Mouse (Mus musculus): Measurements from ENCODE around the gene Rundc1. TPM values are rescaled to one million over a fixed set of nuclear protein-coding genes. Genes with fewer than 3 reads are reported as not detected.
A peak's percentile ranks its signal among the peaks of the same experiment; 100 is the strongest.
"Not testable (repeated sequence)": the region's sequence is repeated elsewhere in the genome, so short reads cannot be mapped to it uniquely, and the experiment has no call there.

Gene Rundc1
- polyA plus RNA-seq, 1 experiment from 2014 or later = 31.7 TPM

GRCm38 (mm10) chr11:101447786-101448185 lies 22.9 kb downstream of the Rundc1 start:
- Histone ChIP-seq H3K9ac (replicated peaks) (no peak overlapping the region), H3K4me2 (replicated peaks) (no peak overlapping the region), H3K27ac (replicated peaks) (no peak overlapping the region), H3K36me3 (peaks cover 25% of the 10 kb centered on the region), H3K4me3 (no peak overlapping the region), H3K27me3 (no peaks in the 10 kb centered on the region), H3K4me1 (peaks cover 22% of the 10 kb centered on the region), H3K9me3 (no peaks in the 10 kb centered on the region)
- no peak for ATAC-seq (replicated peaks)
- 89% methylated on average over 5 of the region's 5 CpGs for WGBS

GRCm38 (mm10) chr11:101448274-101448746 lies 23.4 kb downstream of the Rundc1 start, which contains the start of gene Ifi35:
Gene Ifi35, plus strand, starts transcription at chr11:101448407.
- H3K9ac ChIP-seq (replicated peaks) = no peak within 1 kb of the TSS
- WGBS = 44% methylated on average over 10 of the region's 10 CpGs
- no peaks in the 10 kb centered on the region for H3K9me3 ChIP-seq
- no peaks in the 10 kb centered on the region for H3K27me3 ChIP-seq
- no peak within 1 kb of the TSS for H3K27ac ChIP-seq (replicated peaks)
- ATAC-seq (replicated peaks) = no peak
- H3K4me1 ChIP-seq = peaks cover 17% of the 10 kb centered on the region
- peaks cover 25% of the 10 kb centered on the region for H3K36me3 ChIP-seq
- no peak within 1 kb of the TSS for H3K4me2 ChIP-seq (replicated peaks)
- no peak within 1 kb of the TSS for H3K4me3 ChIP-seq

DNA sequence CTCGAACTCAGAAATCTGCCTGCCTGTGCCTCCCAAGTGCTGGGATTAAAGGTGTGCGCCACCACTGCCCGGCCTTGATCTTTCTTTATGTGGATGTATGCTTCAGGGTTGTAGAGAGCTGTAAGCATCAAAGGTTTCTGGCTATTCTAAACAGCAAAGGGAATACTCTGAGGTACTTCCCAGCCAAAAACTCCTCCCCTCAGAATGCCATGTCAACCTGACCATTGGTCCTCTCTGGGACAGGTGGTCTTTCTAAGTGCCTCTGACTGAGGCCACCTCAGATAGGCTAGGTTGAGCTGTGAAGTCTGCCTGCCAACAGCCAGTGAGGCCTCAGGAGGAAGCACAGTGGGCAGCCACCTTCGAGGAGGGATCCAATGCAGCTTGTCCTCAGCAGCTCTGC lies 24.0 kb downstream of the Rundc1 start:
- H3K9ac ChIP-seq (replicated peaks) = no peak overlapping the region
- peaks cover 11% of the 10 kb centered on the region for H3K4me1 ChIP-seq
- WGBS = 85% methylated on average over 4 of the region's 4 CpGs
- ATAC-seq (replicated peaks) = no peak
- H3K4me2 ChIP-seq (replicated peaks) = no peak overlapping the region
- peaks cover 20% of the 10 kb centered on the region for H3K36me3 ChIP-seq
- H3K27ac ChIP-seq (replicated peaks) = no peak overlapping the region
- no peaks in the 10 kb centered on the region for H3K9me3 ChIP-seq
- no peaks in the 10 kb centered on the region for H3K27me3 ChIP-seq
- H3K4me3 ChIP-seq = no peak overlapping the region

DNA sequence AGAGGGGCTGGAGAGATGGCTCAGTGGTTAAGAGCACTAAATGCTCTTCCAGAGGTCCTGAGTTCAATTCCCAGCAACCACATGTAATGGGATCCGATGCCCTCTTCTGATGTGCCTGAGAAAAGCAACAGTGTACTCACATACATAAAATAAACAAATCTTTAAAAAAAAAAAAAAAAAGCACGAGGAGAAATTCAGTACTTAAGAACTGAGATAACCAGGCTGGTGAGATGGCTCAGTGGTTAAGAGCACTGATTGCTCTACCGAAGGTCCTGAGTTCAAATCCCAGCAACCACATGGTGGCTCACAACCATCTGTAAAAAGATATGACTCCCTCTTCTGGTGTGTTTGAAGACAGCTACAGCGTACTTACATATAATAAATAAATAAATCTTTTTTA lies 24.7 kb downstream of the Rundc1 start:
- not testable (repeated sequence) for H3K27me3 ChIP-seq; ATAC-seq (replicated peaks)
- WGBS = 86% methylated on average over 4 of the region's 4 CpGs

DNA sequence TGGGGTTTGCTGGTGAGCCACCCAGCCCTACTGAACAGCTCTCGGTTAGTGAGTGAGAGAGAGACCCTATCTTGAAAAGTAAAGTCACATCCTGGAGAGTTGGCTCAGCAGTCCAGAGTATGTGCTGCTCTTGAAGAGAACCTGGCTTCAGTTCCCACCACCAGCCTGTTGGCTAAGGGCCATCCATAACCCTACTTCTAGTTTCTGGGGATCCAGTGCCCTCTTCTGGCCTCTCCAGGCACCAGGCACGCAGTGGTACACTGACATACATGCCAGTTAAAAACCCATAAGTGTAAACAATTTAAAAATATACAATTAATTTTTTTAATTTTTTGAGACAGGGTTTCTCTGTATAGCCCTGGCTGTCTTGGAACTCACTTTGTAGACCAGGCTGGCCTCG lies 25.5 kb downstream of the Rundc1 start:
- Histone ChIP-seq H3K9me3 (no peaks in the 10 kb centered on the region), H3K9ac (replicated peaks) (no peak overlapping the region), H3K4me3 (no peak overlapping the region), H3K4me1 (peaks cover 6% of the 10 kb centered on the region; the same call in 1 of the 2 replicates), H3K27ac (replicated peaks) (no peak overlapping the region), H3K4me2 (replicated peaks) (no peak overlapping the region), H3K36me3 (peaks cover 6% of the 10 kb centered on the region), H3K27me3 (no peaks in the 10 kb centered on the region)
- no peak for ATAC-seq (replicated peaks)
- 91% methylated on average over 3 of the region's 3 CpGs for WGBS

More for the DNA sequence above, 24.7 kb downstream of the Rundc1 start:
- not testable (repeated sequence) for H3K27ac ChIP-seq (replicated peaks); H3K9me3 ChIP-seq; H3K4me1 ChIP-seq; H3K4me2 ChIP-seq (replicated peaks); H3K9ac ChIP-seq (replicated peaks); H3K4me3 ChIP-seq
- peaks cover 13% of the 10 kb centered on the region for H3K36me3 ChIP-seq

GRCm38 (mm10) chr11:101451536-101451935 lies 26.7 kb downstream of the Rundc1 start:
- Histone ChIP-seq H3K27ac (replicated peaks) (no peak overlapping the region), H3K4me2 (replicated peaks) (no peak overlapping the region), H3K36me3 (0 out of 2 replicates have a peak, but pooled peaks cover under 1% of the 10 kb centered on the region), H3K9me3 (no peaks in the 10 kb centered on the region), H3K4me1 (peaks cover 6% of the 10 kb centered on the region; the same call in 1 of the 2 replicates), H3K9ac (replicated peaks) (no peak overlapping the region), H3K27me3 (no peaks in the 10 kb centered on the region), H3K4me3 (no peak overlapping the region)
- no peak for ATAC-seq (replicated peaks)
- 92% methylated on average over 10 of the region's 10 CpGs for WGBS

- Histone ChIP-seq H3K4me3 (no peak overlapping the region), H3K4me2 (replicated peaks) (no peak overlapping the region), H3K4me1 (peaks cover 6% of the 10 kb centered on the region; the same call in 1 of the 2 replicates), H3K27ac (replicated peaks) (no peak overlapping the region), H3K27me3 (no peaks in the 10 kb centered on the region), H3K36me3 (0 out of 2 replicates have a peak, but pooled peaks cover 4% of the 10 kb centered on the region), H3K9ac (replicated peaks) (no peak overlapping the region), H3K9me3 (no peaks in the 10 kb centered on the region)
- 71% methylated on average over 10 of the region's 10 CpGs for WGBS
- ATAC-seq (replicated peaks) = no peak
Measured at GRCm38 (mm10) chr11:101452093-101452774, 27.3 kb downstream of the Rundc1 start.

DNA sequence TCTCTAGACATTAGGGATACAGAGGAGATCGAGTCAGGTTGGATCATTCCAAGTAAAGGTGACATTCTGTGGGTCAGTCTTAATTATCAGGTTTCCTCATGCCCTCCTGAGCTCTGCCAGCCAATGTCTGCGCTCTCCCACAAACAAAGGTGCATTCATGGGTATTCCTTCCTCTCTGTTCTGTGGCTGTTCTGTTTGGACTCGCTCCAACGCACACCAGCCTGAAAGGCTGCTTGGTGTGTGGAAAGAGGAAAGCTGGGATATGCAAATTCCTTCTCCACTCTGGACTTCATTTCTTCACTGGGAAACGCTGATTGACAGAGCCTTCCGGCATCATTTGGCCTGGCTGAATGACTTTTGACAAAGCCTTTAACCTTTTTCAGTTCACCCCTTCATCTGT lies 29.8 kb downstream of the Rundc1 start:
- no peak for ATAC-seq (replicated peaks)
- Histone ChIP-seq H3K4me3 (no peak overlapping the region), H3K27me3 (no peaks in the 10 kb centered on the region), H3K9ac (replicated peaks) (no peak overlapping the region), H3K27ac (replicated peaks) (no peak overlapping the region), H3K4me1 (peaks cover 6% of the 10 kb centered on the region; the same call in 1 of the 2 replicates), H3K4me2 (replicated peaks) (no peak overlapping the region), H3K36me3 (peaks cover 24% of the 10 kb centered on the region), H3K9me3 (no peaks in the 10 kb centered on the region)
- 9% methylated on average over 6 of the region's 6 CpGs for WGBS

DNA sequence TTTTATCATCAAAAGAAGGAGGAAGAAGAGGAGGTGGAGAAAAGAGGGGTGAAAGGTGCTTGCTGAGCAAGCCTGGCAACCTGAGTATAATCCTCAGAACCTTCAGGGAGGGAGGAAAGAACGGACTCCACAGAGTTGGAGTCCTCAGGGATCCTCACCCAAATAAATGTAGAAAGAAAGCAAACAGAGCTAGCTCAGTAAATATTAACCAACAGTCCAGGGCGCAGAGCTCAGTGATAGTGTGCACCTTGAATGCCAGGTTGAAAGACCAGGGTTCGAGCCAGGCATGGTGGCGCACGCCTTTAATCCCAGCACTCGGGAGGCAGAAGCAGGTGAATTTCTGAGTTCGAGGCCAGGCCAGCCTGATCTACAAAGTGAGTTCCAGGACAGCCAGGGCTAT lies 30.7 kb downstream of the Rundc1 start:
- Histone ChIP-seq H3K4me2 (replicated peaks) (no peak overlapping the region), H3K27ac (replicated peaks) (no peak overlapping the region), H3K9me3 (no peaks in the 10 kb centered on the region), H3K4me3 (no peak overlapping the region), H3K9ac (replicated peaks) (0 out of 2 replicates have a peak overlapping the region, but pooled peaks have one; percentile 6), H3K27me3 (no peaks in the 10 kb centered on the region), H3K36me3 (peaks cover 33% of the 10 kb centered on the region), H3K4me1 (peaks cover 6% of the 10 kb centered on the region; the same call in 1 of the 2 replicates)
- 93% methylated on average over 7 of the region's 7 CpGs for WGBS
- ATAC-seq (replicated peaks) = no peak

GRCm38 (mm10) chr11:101457631-101458030 lies 32.7 kb downstream of the Rundc1 start:
- Histone ChIP-seq H3K9ac (replicated peaks) (no peak overlapping the region), H3K4me3 (no peak overlapping the region), H3K9me3 (no peaks in the 10 kb centered on the region), H3K27me3 (no peaks in the 10 kb centered on the region), H3K36me3 (peaks cover 51% of the 10 kb centered on the region), H3K27ac (replicated peaks) (no peak overlapping the region), H3K4me1 (peaks cover 13% of the 10 kb centered on the region), H3K4me2 (replicated peaks) (no peak overlapping the region)
- WGBS = 92% methylated on average over 9 of the region's 9 CpGs
- peak; percentile 27; the same call in 1 of the 2 replicates for ATAC-seq (replicated peaks)

GRCm38 (mm10) chr11:101458217-101458616 lies 33.3 kb downstream of the Rundc1 start:
- no peaks in the 10 kb centered on the region for H3K9me3 ChIP-seq
- H3K9ac ChIP-seq (replicated peaks) = no peak overlapping the region
- WGBS = 85% methylated on average over 12 of the region's 12 CpGs
- peaks cover 51% of the 10 kb centered on the region for H3K36me3 ChIP-seq
- H3K4me2 ChIP-seq (replicated peaks) = no peak overlapping the region
- H3K27me3 ChIP-seq = no peaks in the 10 kb centered on the region
- H3K27ac ChIP-seq (replicated peaks) = no peak overlapping the region
- peaks cover 19% of the 10 kb centered on the region for H3K4me1 ChIP-seq
- no peak for ATAC-seq (replicated peaks)
- no peak overlapping the region for H3K4me3 ChIP-seq

GRCm38 (mm10) chr11:101459716-101460115 lies 34.8 kb downstream of the Rundc1 start:
- Histone ChIP-seq H3K4me3 (no peak overlapping the region), H3K36me3 (peaks cover 51% of the 10 kb centered on the region), H3K27me3 (no peaks in the 10 kb centered on the region), H3K9me3 (no peaks in the 10 kb centered on the region), H3K4me2 (replicated peaks) (no peak overlapping the region), H3K27ac (replicated peaks) (no peak overlapping the region), H3K4me1 (peaks cover 32% of the 10 kb centered on the region), H3K9ac (replicated peaks) (no peak overlapping the region)
- no peak for ATAC-seq (replicated peaks)
- WGBS = 37% methylated on average over 5 of the region's 6 CpGs
